Mouse (Mus musculus) midbrain, embryonic 16.5 days (tissue): ENCODE measurements around the gene Ttc28. TPM values are rescaled to one million over a fixed set of nuclear protein-coding genes. Genes with fewer than 3 reads are reported as not detected.

Experiments used
- ATAC-seq: fragments of 200-750 bp; cut with Nextera tagmentation; 2 replicates; pipeline ENCODE4 v1.8.0; 2017; ENCODE audit warnings: moderate TSS enrichment
- H3K27ac ChIP-seq: fragments of 300-500 bp; sonication (generic); 2 replicates; pipeline ENCODE4 v1.5.1; 2014; ENCODE audit warnings: mild to moderate bottlenecking, low read length, mixed read lengths
- H3K27me3 ChIP-seq: fragments of 300-500 bp; sonication (generic); 2 replicates; pipeline ENCODE4 v1.6.1; 2014; ENCODE audit warnings: low read depth, low read length, mixed read lengths; ENCODE audit not compliant: control insufficient read depth, insufficient read depth
- H3K36me3 ChIP-seq: fragments of 300-500 bp; sonication (generic); 2 replicates; pipeline ENCODE4 v1.6.1; 2014; ENCODE audit warnings: mild to moderate bottlenecking, low read length, moderate library complexity, mixed read lengths; ENCODE audit not compliant: control insufficient read depth, insufficient read depth
- H3K4me1 ChIP-seq: fragments of 300-500 bp; sonication (generic); 2 replicates; pipeline ENCODE4 v1.6.1; 2014; ENCODE audit warnings: mild to moderate bottlenecking, low read length, mixed read lengths; ENCODE audit not compliant: control insufficient read depth, insufficient read depth
- H3K4me2 ChIP-seq: fragments of 300-500 bp; sonication (generic); 2 replicates; pipeline ENCODE4 v1.6.1; 2014; ENCODE audit warnings: mild to moderate bottlenecking, low read length, mixed read lengths
- H3K4me3 ChIP-seq: fragments of 300-500 bp; sonication (generic); 2 replicates; pipeline ENCODE4 v1.5.1; 2014; ENCODE audit warnings: low read depth, mild to moderate bottlenecking, low read length, moderate library complexity, mixed read lengths
- H3K9ac ChIP-seq: fragments of 300-500 bp; sonication (generic); 2 replicates; pipeline ENCODE4 v1.6.1; 2014; ENCODE audit warnings: low read depth, low read length, mixed read lengths
- H3K9me3 ChIP-seq: fragments of 300-500 bp; sonication (generic); replicated peaks from 2 replicates; pipeline ENCODE4 v1.6.1; 2014; ENCODE audit warnings: mild to moderate bottlenecking, low read length, mixed read lengths; ENCODE audit not compliant: control insufficient read depth, poor library complexity, severe bottlenecking
- WGBS: fragments of 180-500 bp; shearing (Covaris S2); extraction: QIAGEN DNeasy Blood & Tissue Kit; methylation state at CpG from one replicate; pipeline ENCODE4 v1.1.7; 2014; 5-methylcytosine and 5-hydroxymethylcytosine counted together
- polyA plus RNA-seq: library from polyadenylated mRNA; unstranded; fragments of >200 nt; fragmentation: Nextera tagmentation; extraction: Ambion mirVana; gene quantifications from 2 replicates; pipeline ENCODE4 v1.2.1, GENCODE M21; 2015

Gene Ttc28
- polyA plus RNA-seq, 1 experiment from 2014 or later: 16.6 TPM

- H3K4me1 ChIP-seq: peaks cover 14% of the 10 kb centered on the region
- no peaks in the 10 kb centered on the region for H3K9me3 ChIP-seq
- no peaks in the 10 kb centered on the region for H3K36me3 ChIP-seq
- no peak overlapping the region for H3K4me3 ChIP-seq
- H3K27ac ChIP-seq: no peak overlapping the region
- H3K4me2 ChIP-seq: no peak overlapping the region
- 86% methylated on average over 9 of the region's 9 CpGs for WGBS
- H3K27me3 ChIP-seq: no peaks in the 10 kb centered on the region
- no peak for ATAC-seq
- no peak overlapping the region for H3K9ac ChIP-seq
These were observed 197.7 kb downstream of the Ttc28 start for GRCm38 (mm10) chr5:111077261-111077660.

GRCm38 (mm10) chr5:111080601-111081000 lies 201.0 kb downstream of the Ttc28 start:
- no peak overlapping the region for H3K27ac ChIP-seq
- ATAC-seq: no peak
- no peaks in the 10 kb centered on the region for H3K4me1 ChIP-seq
- no peak overlapping the region for H3K4me2 ChIP-seq
- no peak overlapping the region for H3K9ac ChIP-seq
- no peaks in the 10 kb centered on the region for H3K9me3 ChIP-seq
- H3K4me3 ChIP-seq: no peak overlapping the region
- no peaks in the 10 kb centered on the region for H3K36me3 ChIP-seq
- H3K27me3 ChIP-seq: no peaks in the 10 kb centered on the region
- WGBS: 90% methylated on average over 5 of the region's 5 CpGs

GRCm38 (mm10) chr5:111085849-111086248 lies 206.2 kb downstream of the Ttc28 start:
- no peak for ATAC-seq
- no peak overlapping the region for H3K9ac ChIP-seq
- no peaks in the 10 kb centered on the region for H3K27me3 ChIP-seq
- no peak overlapping the region for H3K4me2 ChIP-seq
- H3K4me3 ChIP-seq: no peak overlapping the region
- 89% methylated on average over 4 of the region's 4 CpGs for WGBS
- H3K9me3 ChIP-seq: no peaks in the 10 kb centered on the region
- no peaks in the 10 kb centered on the region for H3K36me3 ChIP-seq
- no peak overlapping the region for H3K27ac ChIP-seq
- H3K4me1 ChIP-seq: no peaks in the 10 kb centered on the region

DNA sequence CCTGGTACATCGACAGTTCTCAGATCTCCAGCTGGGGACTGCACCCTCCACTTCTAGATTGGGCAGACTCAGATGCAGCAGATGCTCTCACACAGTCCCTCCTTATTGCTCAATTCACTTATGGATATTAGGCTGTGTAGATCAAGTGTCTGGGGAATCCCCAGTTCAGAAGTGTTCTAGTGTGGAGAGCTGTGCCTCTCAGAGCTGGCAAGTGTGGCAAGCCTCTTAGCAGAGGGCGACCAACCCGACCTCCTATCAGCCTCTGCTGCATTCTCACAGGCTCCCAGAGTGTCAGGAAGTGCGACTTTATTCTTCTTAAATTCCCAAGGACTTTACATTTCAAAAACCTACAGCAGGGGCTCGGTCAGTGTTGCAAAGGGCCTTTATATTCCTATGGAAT lies 217.1 kb downstream of the Ttc28 start:
- Histone ChIP-seq H3K4me1 (peaks cover 30% of the 10 kb centered on the region), H3K27ac (no peak overlapping the region), H3K4me3 (no peak overlapping the region), H3K9me3 (no peaks in the 10 kb centered on the region), H3K27me3 (no peaks in the 10 kb centered on the region), H3K4me2 (no peak overlapping the region), H3K36me3 (peaks cover 6% of the 10 kb centered on the region; the same call in 1 of the 2 replicates), H3K9ac (no peak overlapping the region)
- WGBS: 14% methylated on average over 5 of the region's 5 CpGs
- peak; percentile 46; the same call in 1 of the 2 replicates for ATAC-seq

DNA sequence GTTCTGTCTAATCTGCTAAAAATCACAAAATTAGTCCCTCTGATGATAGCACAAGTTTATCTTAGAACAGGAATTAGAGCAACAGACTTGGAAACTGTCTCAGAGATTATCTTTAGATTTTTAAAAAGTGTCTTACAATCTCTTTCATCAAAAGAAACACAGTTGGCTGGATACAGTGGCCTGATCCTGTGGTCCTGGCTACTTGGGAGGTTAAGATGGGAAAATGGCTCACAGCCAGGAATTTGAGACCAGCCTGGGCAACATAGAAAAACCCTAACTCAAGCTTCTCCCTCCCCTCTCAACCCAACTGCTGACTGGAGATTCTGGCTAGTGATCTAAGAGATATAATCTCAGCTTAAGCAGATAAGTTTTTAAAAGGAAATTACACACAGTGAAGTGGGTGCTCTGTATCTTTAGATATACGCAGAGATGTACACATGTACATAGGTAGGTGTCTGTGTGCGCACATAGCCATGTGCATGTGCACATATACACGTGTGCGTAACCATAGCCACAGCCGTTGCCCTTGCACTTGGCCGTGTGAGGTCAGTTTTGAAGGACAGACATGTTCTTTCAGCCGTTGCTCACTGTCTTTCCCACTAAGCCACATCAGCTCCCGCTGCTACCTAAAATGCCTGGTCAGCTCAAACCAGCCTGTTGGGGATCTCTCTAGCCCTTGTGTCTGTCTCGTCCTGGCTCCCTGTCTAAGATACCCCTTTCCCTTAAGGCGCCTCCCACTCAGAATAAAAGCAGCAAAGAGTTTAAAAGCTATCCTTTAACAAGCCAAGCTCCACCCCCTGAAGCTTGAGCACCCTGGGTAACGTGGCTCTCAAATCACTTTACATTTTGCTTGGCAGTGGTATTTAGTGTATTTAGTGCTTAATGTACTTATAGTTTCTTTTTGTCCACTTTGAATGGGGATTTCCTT lies 217.9 kb downstream of the Ttc28 start:
- H3K4me1 ChIP-seq: peaks cover 30% of the 10 kb centered on the region
- peak overlapping the region; percentile 76 for H3K27ac ChIP-seq
- peak overlapping the region; percentile 1; the same call in 1 of the 2 replicates for H3K9ac ChIP-seq
- no peaks in the 10 kb centered on the region for H3K9me3 ChIP-seq
- 50% methylated on average over 11 of the region's 11 CpGs for whole genome bisulfite sequencing
- no peak overlapping the region for H3K4me3 ChIP-seq
- peak; percentile 46; the same call in 1 of the 2 replicates for ATAC-seq
- H3K36me3 ChIP-seq: peaks cover 9% of the 10 kb centered on the region; the same call in 1 of the 2 replicates
- no peak overlapping the region for H3K4me2 ChIP-seq
- no peaks in the 10 kb centered on the region for H3K27me3 ChIP-seq

DNA sequence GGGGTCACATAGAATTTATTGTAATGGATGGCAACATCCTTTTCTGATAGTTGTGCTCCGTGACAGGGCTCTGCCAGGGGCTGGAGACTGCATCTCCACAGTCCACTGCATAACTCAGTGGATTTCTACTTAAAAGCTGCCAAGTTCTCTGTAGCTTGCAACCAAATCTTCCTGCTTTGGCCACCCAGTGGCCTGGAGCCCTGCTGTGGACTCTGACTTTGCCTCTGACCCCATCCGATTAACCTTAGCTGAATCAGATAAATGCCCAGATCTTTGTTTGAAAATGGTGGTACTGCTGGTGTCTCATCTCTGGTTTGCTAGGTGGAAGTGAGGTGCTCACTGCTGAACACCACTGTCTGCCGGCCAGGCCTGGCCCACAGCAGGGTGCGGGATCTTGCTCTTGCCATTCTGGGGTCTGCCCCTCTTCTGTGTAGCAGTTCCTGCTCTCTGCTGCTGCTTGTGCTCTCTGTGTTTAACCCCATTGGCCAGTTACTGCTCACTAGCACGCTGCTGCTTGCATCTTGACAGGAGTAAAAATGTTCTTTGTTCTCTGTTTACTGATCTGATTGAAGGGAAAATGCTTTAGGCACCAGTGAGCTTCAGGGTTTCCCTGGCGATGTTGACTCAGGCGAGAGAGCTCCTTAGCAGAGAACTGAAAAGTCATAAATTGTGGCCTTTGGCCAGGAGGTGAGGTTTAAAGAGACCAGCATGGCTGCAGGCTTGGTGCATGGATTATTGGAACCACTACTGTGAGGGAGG lies 219.1 kb downstream of the Ttc28 start:
- no peak overlapping the region for H3K4me2 ChIP-seq
- H3K36me3 ChIP-seq: peaks cover 9% of the 10 kb centered on the region; the same call in 1 of the 2 replicates
- H3K4me1 ChIP-seq: peaks cover 30% of the 10 kb centered on the region
- no peak overlapping the region for H3K4me3 ChIP-seq
- no peaks in the 10 kb centered on the region for H3K9me3 ChIP-seq
- H3K27me3 ChIP-seq: no peaks in the 10 kb centered on the region
- 0 out of 2 replicates have a peak overlapping the region, but pooled peaks have one; percentile 17 for H3K9ac ChIP-seq
- ATAC-seq: no peak
- H3K27ac ChIP-seq: peak overlapping the region; percentile 76
- 17% methylated on average over 7 of the region's 7 CpGs for WGBS

GRCm38 (mm10) chr5:111100585-111100984 lies 221.0 kb downstream of the Ttc28 start:
- H3K27ac ChIP-seq: no peak overlapping the region
- peaks cover 9% of the 10 kb centered on the region; the same call in 1 of the 2 replicates for H3K36me3 ChIP-seq
- 73% methylated on average over 7 of the region's 7 CpGs for WGBS
- H3K4me2 ChIP-seq: no peak overlapping the region
- no peak overlapping the region for H3K9ac ChIP-seq
- no peaks in the 10 kb centered on the region for H3K9me3 ChIP-seq
- H3K27me3 ChIP-seq: no peaks in the 10 kb centered on the region
- H3K4me1 ChIP-seq: peaks cover 30% of the 10 kb centered on the region
- no peak overlapping the region for H3K4me3 ChIP-seq
- ATAC-seq: no peak

GRCm38 (mm10) chr5:111101383-111101932 lies 221.9 kb downstream of the Ttc28 start:
- H3K9me3 ChIP-seq: no peaks in the 10 kb centered on the region
- no peak overlapping the region for H3K9ac ChIP-seq
- 86% methylated on average over 6 of the region's 6 CpGs for WGBS
- no peak overlapping the region for H3K4me2 ChIP-seq
- H3K4me1 ChIP-seq: peaks cover 30% of the 10 kb centered on the region
- ATAC-seq: no peak
- no peak overlapping the region for H3K4me3 ChIP-seq
- H3K27ac ChIP-seq: no peak overlapping the region
- no peaks in the 10 kb centered on the region for H3K27me3 ChIP-seq
- peaks cover 9% of the 10 kb centered on the region; the same call in 1 of the 2 replicates for H3K36me3 ChIP-seq
